Mouse (Mus musculus) testis, adult 2 months (tissue): ENCODE measurements around the gene Ercc1. TPM values are rescaled to one million over a fixed set of nuclear protein-coding genes. Genes with fewer than 3 reads are reported as not detected.

Experiments used
- H3K27ac ChIP-seq: fragments of 200-500 bp; 2 replicates; pipeline ENCODE4 v1.5.1; 2012; ENCODE audit warnings: low read depth, low read length; ENCODE audit not compliant: control insufficient read depth, insufficient read depth
- H3K27me3 ChIP-seq: fragments of 200-500 bp; 2 replicates; pipeline ENCODE4 v1.6.1; 2012; ENCODE audit warnings: mild to moderate bottlenecking, low read length, moderate library complexity; ENCODE audit not compliant: control insufficient read depth, insufficient read depth
- H3K36me3 ChIP-seq: fragments of 200-500 bp; 2 replicates; pipeline ENCODE4 v1.6.1; 2012; ENCODE audit warnings: mild to moderate bottlenecking, low read length; ENCODE audit not compliant: control insufficient read depth, insufficient read depth
- H3K4me1 ChIP-seq: fragments of 200-500 bp; 2 replicates; pipeline ENCODE4 v1.6.1; 2012; ENCODE audit warnings: low read length; ENCODE audit not compliant: control insufficient read depth, insufficient read depth
- H3K4me3 ChIP-seq: fragments of 200-500 bp; 2 replicates; pipeline ENCODE4 v1.5.1; 2012; ENCODE audit warnings: low read depth, mild to moderate bottlenecking, low read length, moderate library complexity, mixed read lengths; ENCODE audit not compliant: control insufficient read depth
- CTCF ChIP-seq: fragments of 200-500 bp; IDR thresholded peaks from 2 replicates; pipeline ENCODE4 v1.5.1; 2012; ENCODE audit warnings: low read depth, mild to moderate bottlenecking, inconsistent platforms, low read length, moderate library complexity; ENCODE audit not compliant: control insufficient read depth, insufficient read depth, insufficient replicate concordance
- POLR2A ChIP-seq: fragments of 200-500 bp; IDR thresholded peaks from 2 replicates; pipeline ENCODE4 v1.6.1; 2012; ENCODE audit warnings: low read depth, mild to moderate bottlenecking, inconsistent platforms, low read length, moderate library complexity; ENCODE audit not compliant: control insufficient read depth
- polyA plus RNA-seq: library from polyadenylated mRNA; depleted of rRNA; stranded (reverse); fragments of >200 nt; gene quantifications from 2 replicates; pipeline ENCODE4 v1.2.3, GENCODE M21; 2012

The Ercc1 gene
- polyA plus RNA-seq, 1 experiment: 50.1 TPM

GRCm38 (mm10) chr7:19356311-19356710 is 11.7 kb downstream of the Ercc1 start:
- TF ChIP-seq CTCF: no peak
- TF ChIP-seq POLR2A: no peak
- no peak overlapping the region for H3K27ac ChIP-seq
- H3K4me1 ChIP-seq: peaks cover 26% of the 10 kb centered on the region
- H3K4me3 ChIP-seq: no peak overlapping the region
- H3K27me3 ChIP-seq: no peaks in the 10 kb centered on the region
- no peaks in the 10 kb centered on the region; the same call in 1 of the 2 replicates for H3K36me3 ChIP-seq

GRCm38 (mm10) chr7:19357381-19358375 is 13.1 kb downstream of the Ercc1 start:
- Histone ChIP-seq H3K4me1 (peaks cover 40% of the 10 kb centered on the region), H3K27me3 (no peaks in the 10 kb centered on the region), H3K36me3 (no peaks in the 10 kb centered on the region; the same call in 1 of the 2 replicates), H3K4me3 (no peak overlapping the region), H3K27ac (no peak overlapping the region)
- TF ChIP-seq CTCF: no peak
- no peak for TF ChIP-seq POLR2A

- no peaks in the 10 kb centered on the region for H3K27me3 ChIP-seq
- H3K4me1 ChIP-seq: peaks cover 41% of the 10 kb centered on the region
- TF ChIP-seq CTCF (no peak), POLR2A (no peak)
- H3K27ac ChIP-seq: no peak overlapping the region
- H3K36me3 ChIP-seq: no peaks in the 10 kb centered on the region; the same call in 1 of the 2 replicates
- peak overlapping the region; percentile 30 for H3K4me3 ChIP-seq
These were observed 14.1 kb downstream of the Ercc1 start for GRCm38 (mm10) chr7:19358634-19359033.

GRCm38 (mm10) chr7:19359299-19359891 is 14.8 kb downstream of the Ercc1 start, which contains the start of the genes Cd3eap and Ppp1r13l:
TSS of gene Cd3eap (minus strand) at chr7:19359483.
TSS of gene Ppp1r13l (plus strand) at chr7:19359749.
- TF ChIP-seq POLR2A (peak; percentile 69; the same call in 1 of the 2 replicates), CTCF (no peak)
- H3K27ac ChIP-seq: peak within 1 kb of the TSS; percentile 86
- no peaks in the 10 kb centered on the region; the same call in 1 of the 2 replicates for H3K36me3 ChIP-seq
- no peaks in the 10 kb centered on the region for H3K27me3 ChIP-seq
- peak within 1 kb of the TSS; percentile 89 for H3K4me3 ChIP-seq
- H3K4me1 ChIP-seq: peaks cover 44% of the 10 kb centered on the region

- TF ChIP-seq CTCF (no peak), POLR2A (no peak)
- no peaks in the 10 kb centered on the region; the same call in 1 of the 2 replicates for H3K36me3 ChIP-seq
- peak overlapping the region; percentile 89 for H3K4me3 ChIP-seq
- no peaks in the 10 kb centered on the region for H3K27me3 ChIP-seq
- peak overlapping the region; percentile 86 for H3K27ac ChIP-seq
- peaks cover 49% of the 10 kb centered on the region for H3K4me1 ChIP-seq
These were observed 15.5 kb downstream of the Ercc1 start for GRCm38 (mm10) chr7:19359892-19360641.

GRCm38 (mm10) chr7:19360944-19361343 is 16.4 kb downstream of the Ercc1 start:
- Histone ChIP-seq H3K4me1 (peaks cover 54% of the 10 kb centered on the region), H3K4me3 (peak overlapping the region; percentile 89), H3K27me3 (no peaks in the 10 kb centered on the region), H3K27ac (no peak overlapping the region), H3K36me3 (no peaks in the 10 kb centered on the region; the same call in 1 of the 2 replicates)
- TF ChIP-seq POLR2A (no peak), CTCF (no peak)
